Mouse (Mus musculus): ENCODE measurements at regions not wholly inside any gene's neighbourhood (a gene's known extent, or its start where the extent isn't known, plus 50 kb on each side); places are given as distances from the start of the nearest gene placed in this dataset.

DNA sequence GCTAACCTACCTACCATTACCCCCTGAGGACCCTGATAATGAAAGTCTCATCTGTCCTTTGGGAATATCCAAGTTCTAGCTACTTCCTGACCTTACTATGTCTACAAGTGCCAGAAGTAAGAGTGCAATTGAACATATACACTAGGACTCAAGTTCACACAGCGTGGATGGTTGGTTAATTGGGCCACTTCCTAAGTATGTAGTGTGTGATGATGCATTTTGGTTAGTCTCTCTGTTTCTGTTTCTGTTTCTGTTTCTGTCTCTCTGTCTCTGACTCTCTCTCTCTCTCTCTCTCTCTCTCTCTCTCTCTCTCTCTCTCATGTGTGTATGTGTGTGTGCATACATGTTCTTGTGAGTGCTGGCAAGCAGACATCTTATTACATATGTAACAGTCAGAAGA lies 77.6 kb upstream of the Bace2 start:
- TF ChIP-seq ZC3H11A (IDR thresholded peaks at IDR 0.05; ENCODE audit: borderline replicate concordance, low read depth, low read length) (no peak), HCFC1 (IDR thresholded peaks at IDR 0.05; ENCODE audit: borderline replicate concordance, insufficient read depth, low read length) (no peak)

Data from ES-E14 (cell line).